Mouse (Mus musculus) lung, postnatal 0 days (tissue): ENCODE measurements around the gene Mafk.

Experiments
- CTCF ChIP-seq: IDR thresholded peaks from 2 replicates; pipeline ENCODE4 v1.5.1; 2016; ENCODE audit warnings: antibody characterized with exemption, mild to moderate bottlenecking
- EP300 ChIP-seq: IDR thresholded peaks from 2 replicates; pipeline ENCODE4 v1.6.1; 2016; ENCODE audit warnings: antibody characterized with exemption, mild to moderate bottlenecking, control low read depth

- TF ChIP-seq CTCF = peak; percentile 83
- TF ChIP-seq EP300 = no peak
These were observed 26.0 kb downstream of the Mafk start for GRCm38 (mm10) chr5:139817292-139817691.
